Mouse (Mus musculus) granulocyte monocyte progenitor cell, adult 5-6 weeks (primary cell): ENCODE results near the gene Gm10324. TPM values are rescaled to one million over a fixed set of nuclear protein-coding genes. Genes with fewer than 3 reads are reported as not detected.
"Not testable (repeated sequence)": the region's sequence is repeated elsewhere in the genome, so short reads cannot be mapped to it uniquely, and the experiment has no call there.

Experiments used
- ATAC-seq: replicated peaks from 2 replicates; pipeline ENCODE4 v1.8.0; 2016; ENCODE audit warnings: mild to moderate bottlenecking, moderate TSS enrichment, inconsistent platforms; ENCODE audit not compliant: poor library complexity, severe bottlenecking
- total RNA-seq, 2 experiments: library from RNA; stranded (forward) in 1 of 2; stranded (reverse) in 1 of 2; fragments of 200-712, 200-1000 nt in 1 of 2; fragments of >200 nt in 1 of 2; fragmentation: Nextera tagmentation in 1 of 2; gene quantifications; 2 replicates each; pipeline ENCODE4 v1.2.3; 2014 to 2017

Gm10324 gene
- total RNA-seq (2014; fragmentation: Nextera tagmentation) (not detected in 2 replicates), total RNA-seq (2017) (not detected in 2 replicates)

DNA sequence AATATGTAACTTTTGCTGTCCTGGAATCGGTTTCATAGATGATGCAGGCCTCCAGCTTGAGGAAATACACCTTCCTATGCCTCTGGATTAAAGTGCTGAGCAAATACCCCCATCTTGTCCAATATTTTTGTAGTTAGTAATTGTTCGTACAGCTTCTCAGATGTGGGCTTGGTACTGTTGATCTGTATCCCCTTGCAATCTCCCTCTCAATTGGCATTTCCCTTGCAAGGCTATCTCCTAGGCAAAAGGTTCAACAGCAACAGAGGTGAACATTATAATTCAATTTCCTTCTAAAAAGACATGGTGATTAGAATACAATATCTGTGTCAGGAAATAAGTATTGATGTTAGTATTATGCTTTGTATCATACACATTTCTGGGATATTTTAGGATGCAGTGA, at the start of gene Gm10324:
Gene Gm10324 (plus strand): TSS at position 301 of the 400 bp plus-strand sequence.
- not testable (repeated sequence) for ATAC-seq

Other genes starting within 250 kb of the Gm10324 start
- not detected in 2 replicates for gene Gm10772, start 108.0 kb downstream of the Gm10324 start, total RNA-seq (2014; fragmentation: Nextera tagmentation)
- gene Gm10772, start 108.0 kb downstream of the Gm10324 start, total RNA-seq (2017): not detected in 2 replicates